Mouse (Mus musculus) neural tube, embryonic 12.5 days (tissue): ENCODE measurements around the gene Zfp541. TPM values are rescaled to one million over a fixed set of nuclear protein-coding genes. Genes with fewer than 3 reads are reported as not detected.
A peak's percentile ranks its signal among the peaks of the same experiment; 100 is the strongest.

ENCODE experiments used
- ATAC-seq: fragments of 200-750 bp; cut with Nextera tagmentation; 2 replicates; pipeline ENCODE4 v1.8.0; 2017; ENCODE audit warnings: low read depth, mild to moderate bottlenecking, moderate TSS enrichment, moderate library complexity; ENCODE audit not compliant: low FRiP score
- H3K27ac ChIP-seq: fragments of 300-500 bp; sonication (generic); 2 replicates; pipeline ENCODE4 v1.5.1; 2016
- H3K27me3 ChIP-seq: fragments of 300-500 bp; sonication (generic); replicated peaks from 2 replicates; pipeline ENCODE4 v1.6.1; 2016; ENCODE audit warnings: mild to moderate bottlenecking
- H3K36me3 ChIP-seq: fragments of 300-500 bp; sonication (generic); 2 replicates; pipeline ENCODE4 v1.6.1; 2016; ENCODE audit warnings: mild to moderate bottlenecking
- H3K4me1 ChIP-seq: fragments of 300-500 bp; sonication (generic); 2 replicates; pipeline ENCODE4 v1.6.1; 2016
- H3K4me2 ChIP-seq: fragments of 300-500 bp; sonication (generic); replicated peaks from 2 replicates; pipeline ENCODE4 v1.6.1; 2016; ENCODE audit warnings: mild to moderate bottlenecking
- H3K4me3 ChIP-seq: fragments of 300-500 bp; sonication (generic); 2 replicates; pipeline ENCODE4 v1.5.1; 2016
- H3K9ac ChIP-seq: fragments of 300-500 bp; sonication (generic); 2 replicates; pipeline ENCODE4 v1.6.1; 2016; ENCODE audit warnings: mild to moderate bottlenecking
- H3K9me3 ChIP-seq: fragments of 300-500 bp; sonication (generic); 2 replicates; pipeline ENCODE4 v1.6.1; 2016; ENCODE audit warnings: mild to moderate bottlenecking
- WGBS: fragments of 180-500 bp; shearing (Covaris S2); methylation state at CpG from one replicate; pipeline ENCODE4 v1.1.7; 2016; 5-methylcytosine and 5-hydroxymethylcytosine counted together
- polyA plus RNA-seq: library from polyadenylated mRNA; unstranded; fragments of >200 nt; fragmentation: Nextera tagmentation; extraction: Ambion mirVana; gene quantifications from 2 replicates; pipeline ENCODE4 v1.2.1, GENCODE M21; 2016

Gene Zfp541
- polyA plus RNA-seq, 1 experiment from 2014 or later, result 0.05 TPM

DNA sequence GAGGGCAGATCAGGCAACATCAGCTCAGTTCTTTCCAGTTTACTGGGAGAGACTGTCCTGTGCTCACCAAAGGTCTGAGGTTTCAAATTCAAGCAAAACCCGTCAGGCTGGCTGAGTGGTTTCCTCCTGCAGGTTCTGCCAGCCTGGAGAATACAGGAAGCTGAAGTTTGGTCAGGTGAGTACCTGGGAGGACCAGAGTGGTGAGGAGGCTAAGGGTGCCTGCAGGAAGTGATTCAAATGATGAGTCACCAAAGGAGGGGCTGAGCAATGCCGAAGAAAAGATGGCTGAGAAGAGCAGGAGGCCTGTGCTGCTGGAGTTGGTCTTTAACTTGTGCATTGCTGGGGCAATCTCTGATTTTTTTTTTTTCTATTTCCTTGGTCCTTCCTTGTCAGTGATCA lies 4.5 kb upstream of the Zfp541 start:
- no peaks in the 10 kb centered on the region for H3K36me3 ChIP-seq
- WGBS, result 75% methylated on average over 2 of the region's 2 CpGs
- H3K4me1 ChIP-seq, result peaks cover 3% of the 10 kb centered on the region
- no peak overlapping the region for H3K27ac ChIP-seq
- no peak for ATAC-seq
- no peak overlapping the region for H3K9ac ChIP-seq
- no peak overlapping the region for H3K4me3 ChIP-seq
- H3K9me3 ChIP-seq, result peaks cover 11% of the 10 kb centered on the region; the same call in 1 of the 2 replicates
- H3K4me2 ChIP-seq, result no peak overlapping the region
- H3K27me3 ChIP-seq, result peaks cover 20% of the 10 kb centered on the region

DNA sequence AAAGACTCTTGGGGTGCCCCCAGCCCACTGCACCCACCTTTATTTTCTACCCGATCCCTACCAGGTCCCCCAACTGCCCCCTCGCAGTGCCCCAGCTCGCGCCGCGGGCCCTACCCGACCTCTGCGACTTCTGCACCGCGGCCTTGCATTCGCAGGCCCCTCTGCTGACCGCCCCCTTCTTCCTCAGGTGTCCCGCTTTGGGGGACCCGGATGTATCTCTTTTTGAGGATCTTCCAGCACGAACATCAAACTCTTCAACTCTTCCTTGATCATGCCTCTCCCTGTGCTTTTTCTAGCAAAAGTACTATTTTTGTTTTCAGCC lies 446 bp downstream of the Zfp541 start:
- Histone ChIP-seq H3K9ac (no peak overlapping the region), H3K27me3 (peaks cover 20% of the 10 kb centered on the region), H3K4me1 (no peaks in the 10 kb centered on the region), H3K27ac (no peak overlapping the region), H3K4me2 (no peak overlapping the region), H3K9me3 (peaks cover 14% of the 10 kb centered on the region; the same call in 1 of the 2 replicates), H3K36me3 (no peaks in the 10 kb centered on the region), H3K4me3 (no peak overlapping the region)
- 72% methylated on average over 15 of the region's 15 CpGs for WGBS
- ATAC-seq, result no peak

DNA sequence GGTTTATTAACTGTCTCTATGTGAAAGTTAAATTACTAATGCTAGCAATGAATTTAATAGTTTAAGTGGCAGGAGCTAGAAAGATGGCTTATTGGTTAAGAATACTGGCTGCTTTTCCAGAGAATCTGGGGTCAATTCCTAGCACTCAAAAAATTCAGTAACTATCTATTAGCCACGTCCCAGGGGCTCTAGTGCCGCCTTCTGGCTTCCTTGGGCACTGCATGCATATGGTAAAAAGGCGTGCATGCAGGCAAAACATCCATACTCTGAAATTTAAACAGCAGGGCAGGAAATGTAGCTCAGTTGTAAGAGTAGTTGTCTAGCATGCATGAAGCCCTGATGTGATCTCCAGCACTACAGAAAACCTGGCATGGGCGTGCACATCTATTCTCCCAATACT lies 1.9 kb downstream of the Zfp541 start:
- Histone ChIP-seq H3K4me3 (no peak overlapping the region), H3K27ac (no peak overlapping the region), H3K4me1 (no peaks in the 10 kb centered on the region), H3K9ac (no peak overlapping the region), H3K27me3 (peaks cover 20% of the 10 kb centered on the region), H3K36me3 (no peaks in the 10 kb centered on the region), H3K9me3 (peaks cover 14% of the 10 kb centered on the region; the same call in 1 of the 2 replicates), H3K4me2 (no peak overlapping the region)
- WGBS, result 37% methylated on average over 4 of the region's 4 CpGs
- no peak for ATAC-seq

DNA sequence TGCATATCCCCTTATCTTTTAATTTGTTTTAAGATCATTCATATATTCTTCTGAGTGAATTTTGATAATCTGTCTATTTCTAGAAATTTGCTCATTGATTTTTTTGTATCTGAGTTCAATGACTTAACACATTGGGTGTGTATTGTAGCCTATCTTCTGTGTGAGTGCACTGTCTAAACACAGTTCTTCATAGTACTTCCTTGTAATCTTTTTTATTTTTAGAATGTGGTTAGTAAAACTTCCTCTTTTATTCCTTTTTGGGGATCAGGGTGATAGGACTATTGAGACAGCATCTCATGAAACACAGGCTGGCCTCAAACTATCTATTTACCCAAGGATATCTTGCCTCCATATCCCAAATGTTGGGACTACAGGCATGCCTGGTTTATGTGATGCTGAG lies 9.2 kb downstream of the Zfp541 start:
- Histone ChIP-seq H3K9me3 (no peaks in the 10 kb centered on the region), H3K27me3 (no peaks in the 10 kb centered on the region), H3K27ac (no peak overlapping the region), H3K4me1 (no peaks in the 10 kb centered on the region), H3K36me3 (no peaks in the 10 kb centered on the region), H3K9ac (no peak overlapping the region), H3K4me3 (no peak overlapping the region), H3K4me2 (no peak overlapping the region)
- ATAC-seq, result no peak

DNA sequence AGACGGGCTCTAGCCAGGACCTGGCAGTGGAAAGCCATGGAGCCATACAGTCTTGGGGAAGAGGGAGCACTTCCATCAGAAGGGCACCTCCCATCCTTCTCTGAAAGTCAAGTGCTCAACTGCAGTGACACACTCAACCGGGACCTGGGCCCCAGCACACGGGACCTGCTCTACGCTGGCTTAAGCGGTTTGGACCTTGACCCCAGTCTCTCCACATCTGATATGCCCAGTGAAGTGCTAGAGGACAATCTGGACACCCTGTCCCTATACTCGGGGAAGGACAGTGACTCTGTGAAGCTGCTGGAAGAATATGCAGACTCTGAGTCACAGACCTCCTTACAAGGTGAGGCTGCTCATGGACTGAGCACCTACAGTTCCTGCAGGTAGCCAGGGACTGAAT lies 10.3 kb downstream of the Zfp541 start:
- H3K27me3 ChIP-seq, result no peaks in the 10 kb centered on the region; the same call in 1 of the 2 replicates
- no peak for ATAC-seq
- 84% methylated on average over 6 of the region's 6 CpGs for WGBS
- no peaks in the 10 kb centered on the region for H3K36me3 ChIP-seq
- no peaks in the 10 kb centered on the region for H3K9me3 ChIP-seq
- no peaks in the 10 kb centered on the region for H3K4me1 ChIP-seq
- no peak overlapping the region for H3K4me2 ChIP-seq
- no peak overlapping the region for H3K27ac ChIP-seq
- no peak overlapping the region for H3K9ac ChIP-seq
- H3K4me3 ChIP-seq, result no peak overlapping the region

DNA sequence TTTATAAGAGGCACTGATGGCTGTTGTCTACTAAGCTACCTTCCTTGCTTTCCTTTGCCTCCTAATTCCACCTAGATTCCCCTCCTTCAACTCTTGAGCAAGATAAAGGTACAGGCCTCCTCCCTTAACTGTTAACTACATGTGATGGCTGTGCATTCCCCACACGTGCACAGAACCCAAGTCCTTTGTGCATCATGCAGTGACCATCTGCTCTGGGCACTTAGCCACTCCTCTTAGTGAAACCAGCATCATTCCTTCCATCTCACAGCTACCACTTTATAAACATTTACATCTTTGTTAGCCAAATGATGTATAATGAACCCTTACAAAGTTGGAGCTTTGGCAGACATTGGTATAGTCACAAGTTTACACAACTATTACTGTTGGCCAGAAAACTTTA lies 18.3 kb downstream of the Zfp541 start:
- 74% methylated on average over 1 of the region's 1 CpGs for WGBS
- Histone ChIP-seq H3K36me3 (no peaks in the 10 kb centered on the region), H3K9me3 (no peaks in the 10 kb centered on the region), H3K27me3 (peaks cover 3% of the 10 kb centered on the region), H3K4me2 (no peak overlapping the region), H3K9ac (no peak overlapping the region), H3K4me1 (no peaks in the 10 kb centered on the region), H3K27ac (no peak overlapping the region), H3K4me3 (no peak overlapping the region)
- ATAC-seq, result no peak

DNA sequence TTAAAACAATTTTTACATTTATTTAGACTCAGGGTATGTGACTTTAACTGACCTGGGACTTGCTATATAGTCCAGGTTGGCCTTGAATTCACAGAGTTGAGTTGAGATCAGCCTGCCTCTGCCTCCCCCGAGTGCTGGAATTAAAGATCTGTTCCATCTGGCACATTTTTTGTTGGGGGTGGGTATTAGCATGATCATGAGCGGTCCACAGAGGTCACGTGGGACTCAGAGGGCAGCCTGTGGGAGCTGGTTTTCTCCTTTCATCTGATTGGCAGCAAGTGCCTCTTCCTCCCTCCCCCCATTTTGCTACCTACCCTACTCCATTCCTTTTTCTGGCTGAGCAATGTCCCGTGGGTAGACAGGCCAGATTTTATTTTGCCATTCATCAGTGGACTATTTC lies 19.0 kb downstream of the Zfp541 start:
- Histone ChIP-seq H3K4me1 (no peaks in the 10 kb centered on the region), H3K9ac (no peak overlapping the region), H3K9me3 (no peaks in the 10 kb centered on the region), H3K4me2 (no peak overlapping the region), H3K4me3 (no peak overlapping the region), H3K36me3 (no peaks in the 10 kb centered on the region), H3K27ac (no peak overlapping the region), H3K27me3 (peaks cover 3% of the 10 kb centered on the region)
- ATAC-seq, result no peak
- 69% methylated on average over 4 of the region's 4 CpGs for WGBS

DNA sequence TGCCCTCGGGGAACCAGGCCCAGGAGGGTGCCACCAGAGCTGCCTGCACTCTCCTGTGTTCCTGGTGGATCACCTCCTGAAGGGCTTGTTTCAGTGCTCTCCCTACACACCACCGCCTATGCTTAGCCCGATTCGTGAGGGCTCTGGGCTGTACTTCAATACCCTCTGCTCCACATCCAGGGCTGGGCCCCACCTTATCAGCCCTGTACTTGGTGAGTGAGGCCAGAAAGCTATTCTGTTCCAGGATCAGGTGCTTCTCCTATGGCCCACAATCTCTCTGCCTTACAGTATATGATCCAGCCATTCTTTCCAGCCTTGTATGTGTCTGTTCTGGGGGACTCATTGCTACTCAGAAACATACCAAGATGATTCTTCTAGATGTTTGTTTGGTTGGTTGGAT lies 21.7 kb downstream of the Zfp541 start:
- no peak overlapping the region for H3K9ac ChIP-seq
- no peak overlapping the region for H3K4me2 ChIP-seq
- no peak overlapping the region for H3K4me3 ChIP-seq
- H3K27ac ChIP-seq, result no peak overlapping the region
- WGBS, result 72% methylated on average over 4 of the region's 4 CpGs
- H3K9me3 ChIP-seq, result no peaks in the 10 kb centered on the region
- H3K36me3 ChIP-seq, result no peaks in the 10 kb centered on the region
- peaks cover 3% of the 10 kb centered on the region; the same call in 1 of the 2 replicates for H3K27me3 ChIP-seq
- H3K4me1 ChIP-seq, result no peaks in the 10 kb centered on the region
- ATAC-seq, result no peak

DNA sequence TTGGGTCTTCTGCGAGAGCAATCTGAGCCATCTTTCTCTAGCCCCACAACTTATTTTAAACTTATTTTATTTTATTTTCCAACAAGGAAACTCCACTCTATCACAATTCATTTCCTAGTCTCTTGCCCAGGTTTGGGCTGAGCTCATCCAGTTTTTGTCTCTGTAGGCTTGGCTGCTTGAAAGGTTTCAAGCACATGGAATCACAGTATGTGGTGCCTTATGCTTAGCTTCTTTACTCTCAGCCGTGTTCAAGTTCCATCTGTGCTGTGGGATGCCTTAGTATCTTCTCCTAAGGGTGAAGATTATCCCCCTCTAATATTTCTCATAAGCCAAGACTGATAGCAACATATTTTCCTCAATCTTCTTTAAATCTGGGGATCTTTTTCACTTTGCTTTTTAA lies 26.0 kb downstream of the Zfp541 start:
- H3K27ac ChIP-seq, result no peak overlapping the region
- peaks cover 3% of the 10 kb centered on the region; the same call in 1 of the 2 replicates for H3K27me3 ChIP-seq
- no peaks in the 10 kb centered on the region for H3K4me1 ChIP-seq
- H3K4me2 ChIP-seq, result no peak overlapping the region
- WGBS, result 79% methylated on average over 2 of the region's 2 CpGs
- H3K9me3 ChIP-seq, result no peaks in the 10 kb centered on the region
- no peak overlapping the region for H3K9ac ChIP-seq
- ATAC-seq, result no peak
- H3K36me3 ChIP-seq, result no peaks in the 10 kb centered on the region
- no peak overlapping the region for H3K4me3 ChIP-seq

DNA sequence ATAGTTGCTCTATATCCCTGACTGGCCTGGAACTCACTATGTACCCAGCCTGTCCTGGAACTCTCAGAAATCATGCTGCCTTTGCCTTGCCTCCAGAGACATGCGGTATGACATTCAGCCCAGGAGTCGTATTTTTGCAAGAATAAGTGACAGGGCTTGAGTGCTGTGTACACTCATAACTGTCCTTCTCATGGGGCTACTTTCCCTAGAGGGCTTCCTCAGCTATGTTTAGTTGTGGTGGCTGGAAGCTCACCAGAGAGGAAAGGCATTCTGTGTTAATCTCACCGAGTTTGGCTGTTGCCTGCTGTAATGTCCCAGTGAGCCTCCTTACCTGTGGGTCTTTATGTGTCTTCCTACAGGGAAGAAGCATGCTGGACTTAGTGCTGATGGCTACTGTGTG lies 33.0 kb downstream of the Zfp541 start:
- WGBS, result 73% methylated on average over 3 of the region's 3 CpGs
- H3K27me3 ChIP-seq, result no peaks in the 10 kb centered on the region
- H3K4me1 ChIP-seq, result peaks cover 7% of the 10 kb centered on the region

DNA sequence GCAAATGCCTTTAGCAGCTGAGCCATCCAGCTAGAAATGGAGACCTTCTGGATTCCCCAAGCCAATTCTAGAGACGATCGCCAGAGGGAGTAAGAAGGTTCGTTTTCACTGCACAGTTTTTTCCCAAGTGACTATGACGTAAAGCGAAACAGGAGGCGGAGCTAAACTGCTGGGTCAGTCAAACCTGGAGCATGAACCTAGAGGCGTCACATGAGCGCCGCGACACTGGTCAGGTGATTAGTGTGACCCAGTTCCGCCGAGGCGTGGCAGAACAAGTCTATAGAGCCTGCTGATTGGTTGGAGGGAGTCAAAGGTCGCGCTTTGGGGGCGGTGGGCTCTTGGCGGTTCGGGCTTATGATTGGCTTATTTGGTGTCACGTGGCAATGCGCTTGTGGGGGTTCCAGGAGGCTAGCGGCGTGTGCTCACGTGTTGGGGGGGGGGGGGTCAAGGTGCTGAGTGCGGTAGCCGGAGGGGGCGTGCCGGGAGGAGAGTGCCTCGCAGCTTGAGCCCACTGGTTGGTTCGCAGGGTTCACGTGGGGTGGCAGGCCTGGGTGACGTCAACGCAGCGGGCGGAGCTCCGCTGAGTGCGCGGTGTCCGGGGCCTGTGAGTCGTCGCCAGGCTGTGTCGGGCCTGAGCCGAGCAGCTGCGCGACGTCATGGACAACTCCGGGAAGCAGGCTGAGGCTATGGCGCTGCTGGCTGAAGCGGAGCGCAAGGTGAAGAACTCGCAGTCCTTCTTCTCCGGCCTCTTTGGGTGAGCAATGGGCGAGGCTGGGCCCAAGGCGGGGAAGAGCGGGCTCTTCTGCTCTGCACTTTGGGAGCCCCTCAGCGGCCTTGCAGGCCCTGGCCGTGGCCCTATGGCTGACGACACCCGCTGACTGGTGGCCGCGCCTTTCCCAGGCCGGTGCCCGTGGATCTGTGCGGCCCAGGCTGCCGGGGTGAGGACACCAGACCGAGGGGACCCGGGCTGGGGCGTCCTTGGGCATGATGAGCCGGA lies 36.7 kb downstream of the Zfp541 start, which contains the start of gene Napa:
TSS of gene Napa (plus strand) at position 438 of the 997 bp plus-strand sequence.
- peaks cover 9% of the 10 kb centered on the region for H3K36me3 ChIP-seq
- H3K27me3 ChIP-seq, result no peaks in the 10 kb centered on the region
- H3K27ac ChIP-seq, result peak within 1 kb of the TSS; percentile 79
- peak within 1 kb of the TSS; percentile 98 for H3K4me2 ChIP-seq
- no peaks in the 10 kb centered on the region for H3K9me3 ChIP-seq
- peak within 1 kb of the TSS; percentile 92 for H3K4me3 ChIP-seq
- peak within 1 kb of the TSS; percentile 97 for H3K9ac ChIP-seq
- WGBS, result under 1% methylated on average over 68 of the region's 68 CpGs
- ATAC-seq, result peak; percentile 98
- peaks cover 29% of the 10 kb centered on the region for H3K4me1 ChIP-seq

More for the DNA sequence above, 33.0 kb downstream of the Zfp541 start:
- Histone ChIP-seq H3K4me2 (no peak overlapping the region), H3K9me3 (no peaks in the 10 kb centered on the region), H3K9ac (no peak overlapping the region), H3K4me3 (no peak overlapping the region), H3K36me3 (no peaks in the 10 kb centered on the region), H3K27ac (no peak overlapping the region)
- no peak for ATAC-seq

DNA sequence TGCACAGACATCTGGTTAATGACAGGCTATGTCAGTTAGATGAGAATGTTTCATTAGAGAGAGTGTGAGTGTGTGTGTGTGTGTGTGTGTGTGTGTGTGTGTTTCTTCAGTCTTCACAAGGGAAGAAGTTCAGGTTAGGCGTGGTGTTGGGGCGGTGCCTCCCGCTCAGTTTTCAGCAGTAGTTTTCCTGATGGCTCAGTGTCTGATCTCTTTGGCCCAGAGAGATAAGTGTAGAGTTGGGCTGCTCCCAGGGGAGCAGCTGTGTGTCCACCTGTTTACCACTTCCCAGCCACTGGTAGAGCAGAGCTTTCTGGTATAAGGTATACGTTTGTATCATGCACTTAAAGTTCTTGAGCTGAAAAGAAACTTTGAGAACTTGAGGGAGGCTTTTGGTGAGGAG lies 38.3 kb downstream of the Zfp541 start:
- no peaks in the 10 kb centered on the region for H3K27me3 ChIP-seq
- H3K27ac ChIP-seq, result no peak overlapping the region
- WGBS, result 88% methylated on average over 4 of the region's 4 CpGs
- H3K4me3 ChIP-seq, result peak overlapping the region; percentile 92; the same call in 1 of the 2 replicates
- peak overlapping the region; percentile 97; the same call in 1 of the 2 replicates for H3K9ac ChIP-seq
- H3K4me1 ChIP-seq, result peaks cover 38% of the 10 kb centered on the region
- peaks cover 17% of the 10 kb centered on the region for H3K36me3 ChIP-seq
- peak overlapping the region; percentile 98 for H3K4me2 ChIP-seq
- ATAC-seq, result no peak
- H3K9me3 ChIP-seq, result no peaks in the 10 kb centered on the region

DNA sequence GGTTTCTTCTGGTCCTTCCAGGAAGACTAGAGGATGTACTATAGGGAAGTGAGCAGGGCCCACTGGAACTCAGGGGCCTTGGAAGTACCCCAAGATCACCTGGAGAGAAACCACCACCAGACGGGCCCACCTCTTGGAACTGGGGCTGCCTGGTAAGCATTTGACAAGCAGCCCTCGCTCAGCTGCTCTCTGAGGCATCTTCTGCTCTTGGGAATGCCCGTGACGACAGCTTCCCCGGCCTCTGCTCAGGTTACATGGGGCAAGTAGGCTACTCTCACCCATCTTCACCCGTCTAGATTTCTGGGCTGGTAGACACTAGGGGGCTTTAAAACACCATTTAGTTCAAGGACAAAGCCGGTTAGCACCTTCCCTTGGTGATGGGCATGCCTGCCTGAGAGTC lies 39.5 kb downstream of the Zfp541 start:
- Histone ChIP-seq H3K4me2 (no peak overlapping the region), H3K9me3 (no peaks in the 10 kb centered on the region), H3K9ac (no peak overlapping the region), H3K36me3 (peaks cover 17% of the 10 kb centered on the region), H3K27ac (no peak overlapping the region), H3K27me3 (no peaks in the 10 kb centered on the region), H3K4me1 (peaks cover 38% of the 10 kb centered on the region), H3K4me3 (no peak overlapping the region)
- 84% methylated on average over 7 of the region's 7 CpGs for WGBS
- ATAC-seq, result no peak
